Mouse (Mus musculus) kidney, postnatal 36 days (tissue): ENCODE measurements around the gene Borcs5.

Source experiments
- DNase-seq, 2 experiments: peaks; one replicate each; pipeline ENCODE4 v3.0.0; 2021 to 2022; ENCODE audit warnings: mixed read lengths in 2 of 2

Gene Borcs5

DNA sequence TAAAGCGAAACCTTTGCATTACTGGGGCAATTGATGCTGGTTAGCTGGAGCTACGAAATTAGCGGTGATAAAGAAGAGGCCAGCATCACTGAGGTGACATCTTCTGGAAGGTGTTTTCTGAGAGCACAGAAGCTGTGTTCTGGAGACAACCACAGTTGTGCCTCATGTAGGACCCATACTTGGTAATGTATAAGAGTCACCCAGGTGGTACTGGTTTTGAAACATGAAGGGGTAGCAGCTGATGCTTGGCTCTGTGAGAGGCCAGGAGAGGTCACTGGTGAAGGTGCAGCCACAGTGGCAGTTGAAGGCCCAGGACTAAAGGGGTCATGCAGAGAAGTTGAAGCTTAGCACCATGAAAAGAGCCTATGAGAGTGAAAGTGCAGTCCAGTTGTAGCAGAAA is at the start of gene Borcs5:
Gene Borcs5, plus strand, starts transcription at position 301 of the 400 bp plus-strand sequence.
- DNase-seq: no peak

DNA sequence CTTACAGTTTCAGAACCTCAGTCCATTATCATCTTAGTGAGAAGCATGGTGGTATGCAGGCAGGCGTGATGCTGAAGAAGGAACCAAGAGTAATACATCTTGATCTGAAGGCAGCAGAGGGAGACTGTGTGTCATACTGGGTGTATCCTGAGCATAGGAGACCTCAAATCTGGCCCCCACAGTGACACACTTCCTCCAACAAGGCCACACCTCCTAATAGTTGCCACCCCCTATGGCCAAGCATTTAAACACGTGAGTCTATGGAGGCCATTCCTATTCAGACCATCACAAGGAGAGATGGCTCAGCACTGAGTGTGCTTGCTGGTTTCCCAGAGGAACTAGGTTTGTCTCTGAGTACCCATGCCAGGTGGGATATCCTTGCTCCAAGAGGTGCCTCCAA is 47.7 kb upstream of the Borcs5 start:
- no peak for DNase-seq

DNA sequence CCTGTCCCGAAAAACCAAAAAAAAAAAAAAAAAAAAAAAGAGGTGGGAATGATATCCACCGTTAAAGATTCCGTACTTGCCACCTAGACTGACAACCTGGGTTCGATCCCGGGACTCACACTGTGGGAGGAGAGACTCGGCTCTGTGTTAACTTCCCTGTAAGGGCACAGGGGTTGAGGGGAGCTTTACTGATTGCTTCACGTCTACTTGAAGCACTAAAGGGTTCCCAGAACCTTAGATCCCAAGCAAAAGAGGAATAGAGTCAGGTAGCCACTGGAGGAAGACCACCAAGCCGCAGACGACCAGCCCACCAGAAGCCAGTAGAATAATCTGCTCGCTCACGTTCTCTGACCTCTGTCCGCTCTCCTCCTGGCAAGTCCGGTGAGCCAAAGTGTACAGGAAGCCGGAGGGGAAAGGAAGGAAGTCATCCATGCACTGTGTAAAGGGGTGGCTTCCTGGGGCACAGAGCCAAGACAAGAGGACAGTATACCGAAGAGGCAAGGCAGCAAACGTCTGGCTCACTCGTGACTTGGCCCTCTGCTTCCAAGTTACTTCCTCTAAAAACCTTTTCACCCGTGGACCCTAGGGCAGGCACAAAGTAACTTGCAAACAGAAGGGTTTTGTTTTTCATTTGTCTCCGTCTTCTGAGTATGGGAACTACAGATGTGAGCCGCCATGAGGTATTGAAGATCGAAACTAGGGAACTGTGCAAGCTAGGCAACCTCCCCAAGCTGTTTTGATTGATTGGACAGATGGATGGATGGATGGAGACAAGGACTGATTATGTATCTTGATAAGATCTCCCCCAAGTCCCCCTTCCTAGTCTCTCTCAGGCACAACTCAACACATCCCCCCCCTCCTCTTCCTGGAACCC is 44.5 kb upstream of the Borcs5 start:
- peak; percentile 89 to 91 for DNase-seq

DNA sequence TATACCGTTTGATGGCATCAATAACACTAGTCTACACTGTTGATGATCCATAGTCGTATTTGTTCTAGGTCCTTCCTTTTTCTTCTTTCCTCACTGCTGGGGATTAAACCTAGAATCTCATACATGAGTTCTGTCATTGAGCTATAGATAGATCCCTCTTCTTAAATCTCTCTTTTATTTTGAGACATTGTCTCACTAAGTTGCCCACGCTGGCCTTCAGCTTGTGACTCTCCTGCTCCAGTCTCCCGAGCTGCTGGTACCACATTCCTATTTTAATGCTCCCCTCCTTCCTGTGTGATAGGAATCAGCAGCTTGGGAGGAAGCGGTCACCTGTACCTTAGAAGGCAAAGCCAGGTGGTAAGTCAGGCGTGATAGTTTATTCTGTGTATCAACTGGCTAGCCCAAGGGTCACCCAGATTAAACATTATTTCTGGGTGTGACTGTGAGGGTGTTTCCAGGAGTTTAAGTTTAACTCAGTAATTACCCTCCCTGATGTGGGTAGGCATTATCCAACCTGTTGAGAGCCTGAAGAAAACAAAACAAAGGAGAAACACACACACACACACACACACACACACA is 41.6 kb upstream of the Borcs5 start:
- DNase-seq: peak; percentile 76 to 91

DNA sequence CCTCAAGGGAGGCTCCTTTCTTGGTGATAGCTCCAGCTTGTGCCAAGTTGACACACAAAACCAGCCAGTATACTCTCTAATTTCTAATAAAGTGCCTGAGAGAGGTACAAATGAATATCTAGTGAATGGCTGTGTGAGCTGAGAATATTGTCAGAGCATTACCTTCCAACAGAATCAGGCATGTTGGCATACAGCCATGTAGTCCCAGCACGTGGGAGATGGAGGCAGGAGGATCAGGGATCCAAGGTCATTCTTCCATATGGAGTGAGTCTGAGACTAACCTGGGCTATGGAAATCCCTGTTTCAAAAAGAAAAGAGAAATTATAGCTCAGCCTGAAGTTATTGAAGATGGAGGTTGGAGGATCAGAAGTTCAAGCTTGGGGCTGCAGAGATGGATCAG is 40.1 kb upstream of the Borcs5 start:
- DNase-seq: peak; percentile 44 to 61

DNA sequence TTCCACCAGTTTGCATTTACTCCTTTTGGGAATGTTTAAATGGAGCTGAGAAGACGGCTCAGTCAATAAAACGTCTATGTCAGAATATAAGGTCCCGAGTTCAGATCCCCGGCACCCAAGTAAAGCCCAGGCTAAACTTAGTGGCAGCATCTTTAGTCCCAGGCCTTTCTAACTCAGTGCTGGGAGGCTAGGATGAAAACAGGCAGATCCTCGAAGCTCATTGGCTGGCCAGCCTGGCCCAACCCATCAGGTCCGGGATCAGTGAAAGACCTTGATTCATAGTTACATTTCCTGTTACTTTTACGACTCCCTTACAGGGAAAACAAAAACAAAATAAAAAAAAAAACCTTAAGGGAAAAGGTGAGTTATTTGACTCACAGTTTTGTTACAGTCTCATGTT is 38.2 kb upstream of the Borcs5 start:
- peak; percentile 52 to 55 for DNase-seq

DNA sequence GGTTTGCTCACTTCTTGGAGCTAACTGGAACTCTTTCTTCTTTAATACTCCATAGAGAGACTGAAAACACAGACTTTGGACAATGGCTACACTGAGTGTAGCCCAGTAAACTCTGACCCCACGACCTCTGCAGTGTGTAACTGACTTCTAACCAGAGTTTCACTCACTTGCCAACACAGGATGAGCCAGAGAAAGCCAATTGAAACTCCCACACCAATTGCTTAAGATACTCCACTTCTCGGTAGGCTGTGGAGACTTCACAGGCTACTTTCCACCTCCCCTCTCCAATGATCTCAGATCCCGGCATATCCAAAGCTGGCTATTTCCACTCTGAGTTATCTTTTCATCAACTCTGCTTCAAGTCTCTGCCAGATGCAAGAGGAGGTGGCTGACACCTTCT is 37.5 kb upstream of the Borcs5 start:
- DNase-seq: peak; percentile 82 to 89

DNA sequence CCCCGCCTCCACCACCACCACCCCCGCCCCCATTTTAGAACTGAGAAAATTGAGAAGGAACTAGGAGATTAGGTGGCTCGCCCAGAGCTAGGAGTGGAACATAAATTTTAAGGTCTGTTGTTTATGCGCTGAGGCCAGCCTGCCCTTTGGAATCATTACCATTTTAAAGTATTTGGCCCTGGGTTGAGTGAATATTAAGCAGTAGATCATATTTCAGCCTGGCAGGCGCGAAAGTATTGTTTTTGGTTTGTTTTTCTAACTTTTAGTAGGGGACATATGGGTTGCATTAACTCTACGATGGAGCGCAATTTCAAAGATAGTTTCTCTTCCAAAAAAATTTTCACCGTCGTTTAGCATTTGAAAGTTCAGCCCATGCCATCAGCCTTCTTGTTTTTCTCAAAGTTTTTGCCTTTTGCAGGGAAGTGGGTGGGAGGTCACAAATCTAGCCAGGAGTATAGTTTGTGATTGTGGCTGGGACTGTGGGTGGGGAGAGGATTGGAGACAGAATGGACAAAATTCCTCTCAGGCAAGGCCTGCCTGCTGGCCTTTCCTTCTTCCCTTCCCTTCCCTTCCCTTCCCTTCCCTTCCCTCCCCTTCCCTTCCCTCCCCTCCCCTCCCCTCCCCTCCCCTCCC is 36.8 kb upstream of the Borcs5 start:
- DNase-seq: peak; percentile 53 to 71

DNA sequence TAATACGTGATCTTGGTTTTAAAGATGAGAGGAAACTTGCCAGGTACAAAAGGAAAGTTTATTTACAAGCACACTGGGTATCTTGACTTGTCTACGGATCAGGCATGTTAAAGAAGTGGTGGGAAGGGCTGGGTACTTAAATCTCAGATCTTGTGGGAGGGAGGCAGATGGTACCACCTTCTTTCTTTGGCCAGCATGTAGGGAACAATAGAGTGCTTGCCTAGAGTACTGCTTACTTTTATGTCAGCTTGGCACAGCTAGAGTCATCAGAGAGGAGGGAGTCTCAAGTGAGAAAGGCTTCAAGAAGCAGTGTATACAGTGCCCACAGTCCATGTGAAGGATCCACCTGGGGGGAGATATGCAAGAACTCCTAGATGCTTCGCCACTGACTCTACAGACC is 34.1 kb upstream of the Borcs5 start:
- DNase-seq: no peak

DNA sequence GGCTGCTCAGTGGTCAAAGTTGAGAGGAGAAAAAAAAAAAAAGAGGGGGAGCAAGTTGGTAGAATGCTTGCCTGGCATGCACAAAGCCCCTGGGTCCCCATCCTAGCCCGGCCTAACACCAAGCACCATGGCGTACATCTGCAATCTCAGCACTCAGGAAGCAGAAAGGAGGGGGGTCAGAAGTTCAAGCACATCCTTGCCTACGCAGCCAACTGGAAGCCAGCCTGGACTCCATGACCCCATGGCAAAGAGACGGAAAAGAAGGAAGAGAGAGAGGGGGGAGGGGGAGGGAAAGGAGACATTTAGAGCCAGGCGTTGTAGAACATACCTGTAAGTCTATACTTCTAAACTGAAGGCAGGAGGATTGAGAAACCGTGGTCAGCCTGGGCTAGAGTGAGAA is 32.8 kb upstream of the Borcs5 start:
- peak; percentile 80 to 85 for DNase-seq

DNA sequence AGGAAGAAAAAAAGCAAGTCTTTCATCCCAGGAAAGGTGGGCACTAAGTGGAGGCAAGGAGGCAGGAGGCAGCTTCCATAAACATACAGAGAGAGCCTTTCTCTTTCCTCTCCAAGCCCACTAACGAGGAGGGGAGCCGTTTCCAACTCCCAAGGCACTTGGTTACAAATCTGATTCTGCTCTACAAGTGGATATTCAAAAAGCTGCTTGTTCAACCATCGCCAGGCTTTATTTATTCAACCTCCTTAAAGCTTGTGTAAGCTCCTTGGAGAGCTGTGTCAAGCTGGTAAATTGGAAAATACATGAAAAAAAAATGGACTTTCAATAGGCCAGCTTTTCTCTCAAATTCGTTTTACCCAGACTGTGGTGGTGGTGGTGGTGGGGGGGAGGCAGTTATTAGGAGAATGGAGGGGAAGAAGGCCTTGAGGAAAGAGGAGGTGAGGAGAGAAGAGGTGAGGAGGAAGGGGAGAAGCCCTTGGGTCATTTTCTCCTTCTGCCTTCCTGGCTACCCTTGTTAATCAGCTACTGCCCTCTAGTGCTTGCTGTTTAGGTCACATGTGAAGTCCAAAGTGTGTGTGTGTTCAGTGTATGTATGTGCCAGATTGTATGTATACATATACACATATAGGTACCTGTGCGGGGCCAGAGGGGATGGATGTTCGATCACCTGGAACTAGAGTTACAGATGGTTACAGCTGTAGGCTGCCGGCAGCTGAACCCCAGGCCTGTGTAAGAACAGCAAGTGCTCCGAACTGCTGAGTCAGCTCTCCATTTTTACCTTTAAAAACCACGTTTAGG is 32.2 kb upstream of the Borcs5 start:
- peak; percentile 69 to 74 for DNase-seq

DNA sequence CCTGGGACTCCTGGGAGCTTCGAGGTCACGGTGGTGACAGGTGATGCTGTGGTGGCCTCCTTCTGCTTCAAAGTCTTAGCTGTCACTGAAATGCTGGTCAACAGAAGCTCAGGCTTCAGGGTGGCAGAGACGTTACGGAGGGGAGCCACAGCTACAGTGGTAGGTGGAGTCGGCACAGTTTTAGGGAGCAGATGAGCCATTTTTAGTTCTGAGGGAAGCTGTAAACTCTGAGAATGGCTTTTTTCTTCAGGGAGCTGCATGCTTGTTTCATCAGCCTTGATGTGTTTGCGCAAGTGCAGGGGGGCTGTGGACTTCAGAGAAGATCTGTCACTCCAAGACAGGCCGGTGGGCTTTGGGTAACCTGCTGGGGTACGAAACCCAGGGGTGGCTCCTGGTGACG is 28.9 kb upstream of the Borcs5 start:
- DNase-seq: no peak

DNA sequence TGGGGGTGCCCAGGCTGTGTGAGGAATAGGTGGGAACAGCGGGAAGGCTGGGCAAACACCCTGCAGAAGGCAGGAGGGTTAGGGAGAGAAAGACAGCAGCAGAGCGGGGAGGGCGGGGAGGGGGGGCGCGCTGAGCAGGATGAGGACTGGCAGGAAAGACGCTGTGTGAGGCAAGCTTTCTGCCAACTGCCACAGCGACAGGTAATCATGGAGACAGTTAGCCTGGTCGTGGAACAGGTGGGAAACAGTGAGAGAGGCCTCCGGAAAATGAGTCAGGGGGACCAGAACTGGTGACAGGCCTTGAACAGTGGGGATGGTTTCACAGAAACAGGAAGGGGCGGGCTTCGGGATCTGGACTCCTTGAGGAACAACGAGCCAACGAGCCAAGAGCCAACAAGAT is 27.4 kb upstream of the Borcs5 start:
- DNase-seq: no peak

DNA sequence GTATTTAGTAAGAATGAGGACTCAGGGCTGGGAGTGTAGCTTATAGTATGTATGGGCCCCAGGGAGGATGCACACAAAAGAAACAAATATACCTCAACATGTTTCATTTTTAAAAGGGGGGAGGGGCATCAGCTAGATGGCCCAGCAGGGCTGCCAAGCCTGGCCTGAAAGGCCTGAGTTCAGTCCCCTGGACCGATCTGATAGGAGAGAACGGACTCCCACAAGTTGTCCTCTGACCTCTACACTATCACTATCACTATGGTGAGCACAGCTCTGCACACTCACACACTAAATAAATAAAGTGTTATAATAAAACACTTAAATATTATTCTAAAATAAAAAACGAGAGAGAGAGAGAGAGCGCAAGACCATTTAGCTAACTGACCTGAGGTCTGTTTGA is 25.0 kb upstream of the Borcs5 start:
- DNase-seq: no peak

DNA sequence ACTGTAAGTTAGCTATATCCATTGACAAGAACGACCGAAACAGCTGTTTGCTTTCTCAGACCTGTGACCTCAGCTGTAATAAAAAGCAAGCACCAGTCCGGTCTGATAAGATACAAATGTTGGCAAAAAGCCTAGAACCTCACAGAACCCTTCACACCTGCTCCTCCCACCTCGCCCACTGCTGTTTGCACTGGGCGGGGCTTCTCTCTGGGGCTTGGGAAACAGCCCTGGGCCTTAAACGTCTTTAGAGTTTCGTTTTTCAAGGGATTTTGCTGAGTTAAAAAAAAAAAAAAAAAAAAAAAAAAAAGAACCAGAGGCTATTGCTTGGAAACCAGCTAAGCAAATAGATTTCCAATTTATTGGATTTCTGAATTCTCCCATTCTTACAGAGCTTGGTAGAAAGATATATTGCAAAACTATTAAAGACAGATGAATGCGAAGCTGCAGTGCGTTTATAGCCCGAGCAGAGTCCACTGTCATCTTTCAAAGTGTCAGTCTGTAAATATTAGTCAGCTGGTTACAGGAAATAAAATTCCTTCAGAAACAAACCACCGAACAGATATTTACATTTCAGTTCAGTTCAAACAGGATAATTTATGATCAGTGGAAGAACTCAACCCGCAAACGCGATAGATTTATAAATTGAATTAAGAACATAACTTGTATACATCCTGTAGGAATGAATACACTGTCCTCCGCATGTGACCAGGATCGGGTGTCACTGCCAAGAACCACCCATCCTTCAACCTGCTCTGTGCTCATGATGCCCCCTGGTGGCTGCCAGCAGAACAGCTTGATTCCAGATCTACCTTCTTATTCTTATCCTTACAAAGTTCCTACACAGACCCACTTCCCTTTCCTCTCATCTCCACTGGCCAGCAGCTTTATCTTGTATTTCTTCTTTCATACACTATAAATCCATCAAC is 24.3 kb upstream of the Borcs5 start:
- peak; percentile 89 to 95 for DNase-seq

DNA sequence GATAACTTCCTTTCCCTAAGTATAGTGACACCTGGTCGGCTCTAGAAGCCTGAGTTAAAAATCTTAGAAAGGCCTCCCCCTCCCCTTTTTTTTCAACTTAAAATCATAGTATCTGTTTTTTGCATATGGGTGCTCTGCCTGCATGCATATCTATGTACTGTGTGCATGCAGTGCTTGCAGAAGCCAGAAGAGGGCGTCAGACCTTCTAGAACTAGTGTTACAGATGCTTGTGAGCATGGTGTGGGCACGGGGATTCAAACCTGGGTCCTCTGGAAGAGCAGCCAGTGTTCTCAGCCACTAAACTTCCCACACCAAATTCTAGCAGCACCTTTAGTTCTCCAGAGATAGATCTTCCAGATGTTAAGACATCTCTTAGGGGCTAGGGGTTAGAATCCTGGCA is 21.7 kb upstream of the Borcs5 start:
- DNase-seq: no peak

DNA sequence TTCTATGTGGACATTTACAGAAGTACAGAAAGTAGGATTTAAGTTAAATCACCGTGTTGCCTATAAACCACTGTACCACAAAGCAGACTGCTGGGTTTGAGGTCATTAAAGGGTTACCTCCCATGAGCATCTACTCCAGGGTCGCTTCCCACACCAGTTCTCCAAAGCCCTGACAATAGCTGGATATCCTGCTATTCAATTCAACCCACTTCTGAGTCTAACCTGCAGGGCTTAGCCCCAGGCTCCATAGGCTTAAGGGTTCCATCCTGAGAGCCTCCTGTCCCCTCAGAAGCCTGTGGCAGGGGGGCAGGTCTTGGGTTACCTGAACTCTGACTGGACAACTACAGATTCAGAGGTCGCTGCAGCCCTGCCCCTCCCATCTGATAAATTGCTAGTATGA is 19.2 kb upstream of the Borcs5 start:
- DNase-seq: no peak

DNA sequence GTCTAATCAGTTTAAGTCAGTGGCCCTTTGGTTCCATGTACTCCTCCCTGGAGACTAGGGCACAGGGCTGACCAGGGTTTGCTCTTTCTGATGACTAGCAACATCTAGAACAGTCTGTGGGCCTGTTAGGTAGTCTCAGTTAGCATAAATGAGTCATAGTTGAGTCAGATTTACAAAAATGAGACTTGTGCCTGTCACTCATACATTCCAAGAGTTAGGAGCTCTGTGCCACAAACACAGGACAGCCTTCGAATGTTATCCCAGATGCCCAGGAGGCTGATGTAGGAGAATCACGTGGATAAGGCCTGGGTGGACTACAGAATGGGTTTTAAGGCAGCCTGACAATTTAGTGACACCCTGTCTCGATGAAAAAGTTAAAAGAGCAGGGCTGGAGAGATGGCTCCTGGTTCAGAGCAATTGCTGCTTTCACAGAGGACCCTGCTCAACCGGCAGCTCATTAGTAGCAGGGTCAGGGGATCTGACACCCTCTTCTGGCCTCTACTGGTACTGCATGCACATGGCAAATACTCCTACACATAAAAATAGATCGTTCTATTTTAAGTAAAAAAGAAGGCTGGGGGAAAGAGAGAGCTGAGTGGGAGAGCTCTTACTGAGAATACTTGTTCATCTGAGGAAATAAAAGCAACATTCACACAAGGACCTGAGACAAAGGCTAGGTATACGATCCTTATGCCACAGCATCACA is 18.3 kb upstream of the Borcs5 start:
- peak in 1 of 2 experiments; percentile 59 for DNase-seq

DNA sequence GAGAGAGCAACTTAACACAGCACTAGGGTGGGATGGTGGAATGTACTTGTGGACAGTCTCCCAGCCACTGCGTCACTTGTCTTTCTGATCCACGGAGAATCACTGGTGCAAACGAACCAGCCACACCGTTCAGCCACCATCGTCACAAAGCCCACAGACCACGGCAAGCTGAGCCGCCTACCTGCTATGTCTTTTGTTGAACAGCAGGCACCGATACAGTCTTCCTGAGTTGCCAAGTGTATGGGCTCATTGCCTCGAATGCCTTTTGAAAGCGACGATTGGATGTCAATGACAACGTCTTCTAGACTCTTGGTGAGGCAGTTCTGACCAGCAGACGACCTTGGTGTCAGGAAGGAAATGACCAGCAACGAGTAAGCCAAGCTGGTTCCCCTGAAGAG is 17.8 kb upstream of the Borcs5 start:
- peak in 1 of 2 experiments; percentile 33 for DNase-seq

DNA sequence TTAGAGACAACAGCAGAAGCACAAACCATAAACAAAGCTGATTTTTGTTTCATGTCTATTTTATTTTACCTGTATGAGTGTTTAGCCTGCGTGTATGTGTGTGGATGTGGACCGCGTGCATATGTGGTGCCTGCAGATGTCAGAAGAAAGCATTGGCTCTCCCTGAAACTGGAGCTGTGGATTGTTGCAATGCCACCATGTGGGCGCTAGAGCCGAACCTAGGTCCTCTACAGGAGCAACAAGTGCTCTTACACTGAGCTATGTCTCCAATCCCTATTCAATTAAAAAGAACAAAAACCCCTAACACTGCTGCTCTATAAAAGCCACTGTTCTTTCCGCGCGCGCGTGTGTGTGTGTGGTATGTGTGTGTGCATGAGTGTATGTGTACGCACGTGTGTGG is 13.9 kb upstream of the Borcs5 start:
- DNase-seq: no peak

DNA sequence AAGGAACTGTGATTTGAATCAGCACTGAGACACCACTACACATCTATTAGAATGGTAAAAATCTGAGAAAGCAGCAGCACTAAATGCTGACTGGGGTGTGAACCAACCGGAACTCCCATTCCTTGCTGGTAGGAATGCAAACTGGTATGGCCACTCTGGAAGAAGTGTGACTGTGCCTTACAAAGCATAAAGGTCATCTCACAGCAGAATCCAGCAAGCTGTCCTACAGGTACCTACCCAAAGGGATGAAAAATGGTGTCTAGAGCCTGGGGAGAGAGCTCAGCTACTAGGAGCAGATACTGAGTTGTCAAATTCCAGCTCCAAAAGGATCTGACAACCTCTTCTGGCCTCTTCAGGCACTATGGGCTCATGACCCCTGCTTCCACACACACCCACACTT is 12.7 kb upstream of the Borcs5 start:
- no peak for DNase-seq
